Mouse (Mus musculus): ENCODE measurements around the gene Smim26. TPM values are rescaled to one million over a fixed set of nuclear protein-coding genes. Genes with fewer than 3 reads are reported as not detected.
"Not testable (repeated sequence)": the region's sequence is repeated elsewhere in the genome, so short reads cannot be mapped to it uniquely, and the experiment has no call there.

Smim26 gene
- 32.6 and 47.7 TPM in 2 replicates for total RNA-seq (2014; fragmentation: Nextera tagmentation)
- total RNA-seq (2017): 15.6 and 30.0 TPM in 2 replicates

DNA sequence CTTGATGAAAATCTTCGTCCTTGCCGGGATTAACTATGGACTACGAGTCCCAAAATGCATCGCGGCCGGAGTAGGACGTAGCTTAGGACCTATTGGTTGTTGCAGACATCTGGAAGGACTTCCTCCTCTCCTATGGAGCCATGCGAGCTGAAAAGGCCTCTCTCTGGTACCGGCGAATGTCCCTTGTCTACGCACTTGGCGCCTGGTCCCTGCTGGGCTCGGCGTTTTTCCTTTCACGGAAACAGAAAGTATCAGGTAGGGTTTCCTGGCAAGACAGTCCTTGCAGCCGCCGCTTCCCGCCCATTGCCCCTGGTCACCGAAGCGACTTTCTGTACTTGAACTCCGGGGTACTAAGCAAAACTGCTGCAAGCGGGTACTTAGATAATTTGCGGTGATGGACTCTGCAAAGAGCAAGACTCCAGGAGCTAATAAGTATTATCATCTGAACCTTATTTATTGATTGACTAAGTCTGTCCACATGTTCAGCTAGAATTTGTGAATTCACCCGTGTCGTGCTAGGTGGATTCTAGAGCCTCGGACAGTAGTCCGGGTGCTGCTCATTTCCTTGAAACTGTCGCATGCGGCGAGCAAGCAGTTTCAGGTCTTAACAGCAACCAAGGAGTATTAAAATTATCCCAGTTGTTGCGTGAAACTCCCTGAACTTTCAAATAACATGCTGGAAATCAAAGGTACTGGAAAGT is at the start of gene Smim26:
Gene Smim26, plus strand, starts transcription at position 104 of the 701 bp plus-strand sequence.
- ATAC-seq (replicated peaks; ENCODE audit: poor library complexity, severe bottlenecking): peak; percentile 97

DNA sequence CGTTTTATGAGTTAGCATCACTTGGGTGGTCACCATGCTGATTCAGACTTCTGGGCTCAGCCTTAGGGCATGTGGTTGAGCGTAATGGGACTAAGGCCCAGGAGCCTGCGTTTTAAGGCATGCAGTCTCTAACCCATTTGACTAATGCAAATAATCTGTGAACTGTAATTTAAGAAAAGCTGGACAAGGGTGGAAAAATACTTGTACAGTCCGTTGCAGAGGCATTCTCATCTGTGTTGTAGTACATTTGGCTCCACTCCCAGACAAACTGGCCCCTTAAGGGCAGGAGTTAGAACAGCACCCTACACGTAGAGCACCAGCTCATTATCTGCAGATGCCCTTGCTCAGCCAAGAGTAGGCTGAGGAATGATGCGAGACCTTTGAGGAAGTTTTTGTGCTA is 49.2 kb upstream of the Smim26 start:
- no peak for ATAC-seq (replicated peaks; ENCODE audit: poor library complexity, severe bottlenecking)

DNA sequence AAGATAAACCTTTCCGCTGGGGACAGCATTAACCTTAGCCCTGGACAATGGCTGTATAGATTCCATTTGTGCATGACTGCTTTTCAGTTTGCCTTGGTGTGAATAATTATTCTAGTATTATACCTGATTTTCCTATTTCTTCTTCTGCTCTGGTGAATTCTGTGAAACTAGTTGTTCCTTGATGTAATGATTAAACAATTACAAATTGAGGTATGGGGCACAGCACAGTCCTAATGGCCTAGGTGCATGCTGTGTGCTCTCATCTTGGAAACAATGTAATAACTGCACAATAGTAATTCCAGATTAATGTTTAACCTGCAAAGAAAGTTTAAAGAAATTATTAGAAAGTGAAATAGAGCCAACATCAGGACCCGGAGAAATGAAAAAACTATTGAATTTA is 48.8 kb upstream of the Smim26 start:
- ATAC-seq (replicated peaks; ENCODE audit: poor library complexity, severe bottlenecking): no peak

DNA sequence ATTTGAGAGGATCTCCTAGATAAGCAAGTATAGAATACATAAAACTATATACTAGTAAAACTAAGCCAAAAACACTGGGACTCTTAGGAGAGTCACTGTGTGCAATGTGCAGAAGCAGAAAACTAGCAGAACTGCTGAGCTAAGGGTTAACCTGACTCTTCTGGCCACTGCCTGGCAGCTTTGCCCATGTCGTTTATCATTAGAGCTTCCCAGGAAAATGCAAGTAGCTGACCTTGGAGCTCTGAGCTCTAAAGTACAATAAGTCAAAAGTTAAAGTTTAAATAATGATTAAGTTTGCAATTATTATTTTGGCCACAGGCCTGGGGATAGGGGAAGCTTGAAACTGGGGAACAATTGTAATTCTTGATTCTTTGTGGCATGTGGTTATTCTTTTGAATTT is 48.4 kb upstream of the Smim26 start:
- no peak for ATAC-seq (replicated peaks; ENCODE audit: poor library complexity, severe bottlenecking)

DNA sequence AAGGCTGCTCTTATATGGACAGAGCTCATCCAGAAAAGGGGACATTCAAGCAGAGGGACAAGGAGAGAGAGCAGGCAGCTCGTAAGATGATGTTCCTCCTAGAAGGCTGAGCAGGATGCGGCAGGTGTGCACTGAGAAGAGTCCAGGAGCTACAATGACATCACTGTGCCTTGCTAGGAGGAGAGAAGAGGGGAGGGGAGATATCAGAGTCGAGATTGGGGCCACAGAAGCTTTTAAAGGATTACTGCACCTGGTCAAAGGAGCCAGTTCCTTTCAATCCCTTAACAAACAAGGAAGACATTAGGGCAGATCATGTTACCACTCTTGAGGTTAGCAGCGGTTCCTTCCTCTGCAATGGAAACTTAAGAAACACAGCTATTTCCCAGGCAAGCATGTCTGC is 46.3 kb upstream of the Smim26 start:
- no peak for ATAC-seq (replicated peaks; ENCODE audit: poor library complexity, severe bottlenecking)

DNA sequence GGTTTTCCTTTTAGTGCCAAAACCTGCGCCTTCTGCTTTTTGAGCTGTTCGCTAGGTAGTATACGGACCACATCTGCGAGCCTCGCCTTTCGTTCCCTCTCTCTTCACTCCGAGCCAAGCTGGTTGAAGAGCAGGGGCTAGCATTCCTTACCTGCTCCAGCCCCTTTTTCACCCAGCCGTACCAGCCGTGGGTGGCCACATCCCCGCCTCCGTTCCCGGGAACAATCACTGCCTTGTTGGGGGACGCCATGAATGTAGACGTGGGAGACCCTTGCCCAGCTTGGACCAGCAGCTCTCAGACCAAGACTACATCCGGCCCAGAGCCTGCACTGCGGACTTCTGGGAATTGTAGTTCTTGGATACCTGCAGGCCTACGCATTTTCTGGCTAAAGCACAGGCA is 43.3 kb upstream of the Smim26 start, which contains the start of gene Rbbp9:
Gene Rbbp9, minus strand, starts transcription at position 341 of the 400 bp plus-strand sequence.
- ATAC-seq (replicated peaks; ENCODE audit: poor library complexity, severe bottlenecking): peak; percentile 86

DNA sequence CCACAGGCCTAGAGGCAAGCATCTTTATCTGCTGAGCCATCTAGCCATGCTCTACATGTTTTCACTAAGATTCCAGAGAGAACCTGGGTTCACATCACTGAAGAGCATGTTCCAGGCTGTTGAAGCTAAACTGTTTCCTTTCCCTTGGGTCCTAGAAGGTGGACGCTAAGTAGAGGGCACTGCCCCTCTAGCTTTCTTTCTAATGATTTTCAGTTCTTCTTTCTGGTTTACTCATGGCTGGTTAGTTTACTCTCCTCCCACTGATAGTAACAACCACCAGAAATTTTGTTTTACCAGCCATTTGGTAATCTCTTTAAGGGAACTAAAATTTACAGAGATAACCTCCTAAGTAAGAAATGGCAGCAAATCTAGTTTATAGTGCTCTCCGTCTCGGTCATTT is 39.9 kb upstream of the Smim26 start:
- ATAC-seq (replicated peaks; ENCODE audit: poor library complexity, severe bottlenecking): no peak

DNA sequence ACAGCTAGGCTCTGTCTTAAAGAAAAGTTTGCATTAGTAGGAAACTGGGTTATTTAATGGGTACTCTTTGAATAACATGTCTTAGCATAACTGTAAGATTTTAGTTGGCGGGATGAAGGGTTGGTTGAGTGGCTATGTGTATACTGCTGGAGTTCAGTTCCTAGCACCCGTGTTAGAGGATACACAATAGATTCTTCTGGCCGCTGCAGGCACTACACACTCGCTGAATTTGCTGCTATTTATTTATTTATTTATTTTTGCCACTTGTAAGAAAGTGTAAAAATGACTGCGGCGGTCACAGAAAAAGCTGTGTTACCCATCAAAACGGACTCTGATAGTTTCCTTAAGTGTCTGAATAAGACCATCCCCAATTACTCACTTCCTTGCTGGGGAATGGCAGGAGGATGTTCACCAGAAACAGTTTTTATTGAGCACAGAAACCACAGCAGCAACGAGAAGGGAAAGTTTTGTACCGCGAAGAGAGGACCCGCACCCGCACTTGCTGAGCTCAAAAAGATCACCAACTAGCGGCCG is 38.5 kb upstream of the Smim26 start:
- ATAC-seq (replicated peaks; ENCODE audit: poor library complexity, severe bottlenecking): peak; percentile 6

DNA sequence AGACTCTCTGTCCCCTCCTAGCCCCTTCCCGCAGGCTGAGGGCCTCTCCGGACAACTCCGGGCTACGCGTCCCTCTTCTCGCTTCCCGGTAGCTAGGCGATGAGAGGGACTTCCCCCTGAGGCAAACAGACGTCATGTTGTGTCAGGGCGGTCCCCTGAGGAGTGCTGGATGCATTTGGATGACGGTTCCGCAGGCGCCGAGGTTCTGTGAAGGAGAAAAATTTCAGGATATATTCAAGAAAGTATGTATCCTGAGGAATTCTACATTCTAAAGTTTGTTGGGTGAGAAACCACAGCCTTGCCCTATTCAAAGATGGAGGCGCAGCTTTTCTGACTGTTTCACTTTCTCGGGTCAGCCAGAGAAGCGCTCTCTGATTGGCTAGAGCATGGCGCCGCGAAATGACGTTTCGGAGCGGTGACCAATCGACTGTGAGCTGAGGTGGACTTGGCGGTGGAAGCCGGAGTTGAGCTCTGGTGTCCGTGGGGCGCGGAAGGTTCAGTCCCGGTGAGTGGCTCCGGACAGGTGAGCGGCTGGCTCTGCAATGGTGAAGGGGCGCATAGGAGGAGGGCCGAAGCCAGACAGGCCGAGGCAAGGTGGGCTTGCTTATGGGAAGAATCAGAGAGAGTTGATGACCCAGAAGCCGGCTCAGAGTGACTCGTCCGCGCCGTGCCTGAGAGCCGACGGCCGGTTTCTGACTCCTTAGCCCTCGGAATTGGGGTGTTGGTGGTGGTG is 37.9 kb upstream of the Smim26 start, which contains the start of gene Sec23b:
Gene Sec23b, plus strand, starts transcription at position 410 of the 733 bp plus-strand sequence.
- ATAC-seq (replicated peaks; ENCODE audit: poor library complexity, severe bottlenecking): peak; percentile 93

DNA sequence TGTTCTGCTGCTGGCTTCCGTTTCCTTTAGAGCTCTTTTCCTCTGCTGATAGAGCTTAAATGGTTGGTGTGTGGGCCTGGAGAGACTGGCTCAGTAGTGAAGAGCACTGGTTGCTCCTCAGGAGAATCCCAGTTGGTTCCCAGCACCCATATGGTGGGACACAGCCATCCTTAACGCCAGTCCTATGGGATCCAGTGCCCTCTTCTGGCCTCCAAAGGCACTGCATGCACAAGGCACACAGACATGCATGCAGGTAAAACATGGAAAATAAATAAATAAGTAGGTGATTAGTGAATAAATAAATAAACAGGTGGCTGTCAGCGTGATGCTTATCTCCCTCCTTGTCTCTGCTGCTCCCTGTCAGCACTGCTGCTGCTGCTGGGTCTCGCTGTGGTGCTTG is 5.1 kb upstream of the Smim26 start:
- 0 out of 2 replicates have a peak, but pooled peaks have one; percentile 42 for ATAC-seq (replicated peaks; ENCODE audit: poor library complexity, severe bottlenecking)

DNA sequence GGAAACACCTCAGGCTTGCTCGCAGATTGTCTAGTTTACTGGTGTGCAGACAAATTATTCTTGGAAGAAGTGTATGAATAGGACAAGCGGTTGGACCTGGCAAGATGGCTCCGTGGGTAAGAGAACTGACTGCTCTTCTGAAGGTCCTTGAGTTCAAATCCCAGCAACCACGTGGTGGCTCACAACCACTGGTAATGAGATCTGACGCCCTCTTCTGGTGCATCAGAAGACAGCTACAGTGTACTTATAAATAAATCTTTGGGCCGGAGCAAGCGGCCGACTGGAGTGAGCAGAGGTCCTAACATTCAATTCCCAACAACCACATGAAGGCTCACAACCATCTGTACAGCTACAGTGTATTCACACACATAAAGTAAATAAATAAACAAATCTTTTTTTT is 818 bp upstream of the Smim26 start:
- not testable (repeated sequence) for ATAC-seq (replicated peaks; ENCODE audit: poor library complexity, severe bottlenecking)

DNA sequence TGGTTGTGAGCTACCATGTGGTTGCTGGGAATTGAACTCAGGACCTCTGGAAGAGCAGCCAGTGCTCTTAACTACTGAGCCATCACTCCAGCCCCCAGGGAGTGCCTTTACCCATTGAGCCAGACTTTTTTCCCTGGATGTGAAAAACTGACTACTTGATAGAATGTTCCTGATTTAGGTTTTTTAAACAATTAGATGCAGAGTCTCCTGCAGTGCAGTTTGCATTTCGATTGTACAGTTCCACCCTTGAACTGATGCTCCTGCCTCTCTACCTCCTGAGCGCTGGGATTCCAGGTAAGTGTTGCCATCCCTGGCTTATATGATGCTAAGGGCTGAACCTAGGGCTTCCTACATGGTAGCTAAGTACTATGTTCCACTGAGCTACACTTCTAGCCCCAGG is 4.2 kb downstream of the Smim26 start:
- ATAC-seq (replicated peaks; ENCODE audit: poor library complexity, severe bottlenecking): no peak

DNA sequence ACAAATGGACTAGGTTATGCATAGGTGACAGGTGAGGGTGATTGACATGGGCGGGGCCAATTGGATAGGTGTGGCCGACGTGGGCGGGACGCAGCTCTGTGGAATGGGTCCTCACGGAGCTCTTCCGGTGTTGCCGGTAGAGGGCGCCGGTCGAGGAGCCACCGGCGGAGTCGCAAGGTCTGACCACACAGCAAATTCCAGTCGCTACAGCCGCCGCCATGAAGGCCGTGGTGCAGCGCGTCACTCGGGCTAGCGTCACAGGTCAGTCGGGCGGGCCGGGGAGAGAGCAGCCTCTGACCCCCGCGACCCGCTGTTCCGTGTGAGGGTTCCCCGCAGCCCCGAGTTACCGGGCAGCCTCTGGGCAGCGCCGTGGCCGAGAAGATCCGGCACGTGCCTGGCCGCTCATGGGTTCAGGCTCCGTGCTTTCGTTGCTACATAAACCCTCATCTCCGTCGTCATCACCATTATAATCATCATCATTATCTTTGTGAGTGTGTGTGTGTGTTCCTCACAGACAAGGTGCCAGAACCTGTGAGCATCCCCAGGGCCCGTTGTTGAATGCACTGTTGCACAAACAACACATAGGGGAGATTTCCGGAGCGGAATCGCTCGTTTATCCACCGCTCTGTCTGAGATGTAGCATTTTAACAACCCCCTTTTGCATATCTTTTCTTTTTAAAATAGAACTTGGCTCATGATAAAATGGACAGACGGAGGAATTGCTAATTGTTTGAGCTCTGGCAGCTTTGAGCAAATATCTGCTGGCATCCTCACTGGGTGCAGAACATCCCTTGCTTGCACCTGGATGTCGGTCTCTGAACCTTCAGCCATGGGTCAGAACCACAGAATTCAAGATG is 6.2 kb downstream of the Smim26 start, which contains the start of gene Dtd1:
Gene Dtd1, plus strand, starts transcription at position 67 of the 857 bp plus-strand sequence.
- peak; percentile 96 for ATAC-seq (replicated peaks; ENCODE audit: poor library complexity, severe bottlenecking)

DNA sequence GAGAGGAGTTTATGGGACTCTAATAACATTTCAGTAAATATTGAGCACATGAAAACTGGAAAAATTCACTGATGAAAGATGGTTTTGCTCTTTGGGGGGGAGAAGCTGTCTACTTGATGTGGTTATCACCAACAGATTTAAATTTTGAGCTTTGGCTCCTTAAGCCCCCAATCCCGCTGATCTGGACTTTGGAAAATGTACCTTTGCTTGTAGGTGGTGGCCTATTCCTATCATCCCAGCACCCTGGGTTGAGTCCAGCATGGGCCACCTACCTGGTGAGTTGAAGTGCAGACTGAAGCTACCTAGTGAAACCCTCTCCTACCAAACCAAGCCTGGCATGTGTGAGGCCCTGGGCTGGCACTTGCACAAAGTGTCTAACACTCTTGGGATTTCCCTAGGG is 7.7 kb downstream of the Smim26 start:
- ATAC-seq (replicated peaks; ENCODE audit: poor library complexity, severe bottlenecking): no peak

DNA sequence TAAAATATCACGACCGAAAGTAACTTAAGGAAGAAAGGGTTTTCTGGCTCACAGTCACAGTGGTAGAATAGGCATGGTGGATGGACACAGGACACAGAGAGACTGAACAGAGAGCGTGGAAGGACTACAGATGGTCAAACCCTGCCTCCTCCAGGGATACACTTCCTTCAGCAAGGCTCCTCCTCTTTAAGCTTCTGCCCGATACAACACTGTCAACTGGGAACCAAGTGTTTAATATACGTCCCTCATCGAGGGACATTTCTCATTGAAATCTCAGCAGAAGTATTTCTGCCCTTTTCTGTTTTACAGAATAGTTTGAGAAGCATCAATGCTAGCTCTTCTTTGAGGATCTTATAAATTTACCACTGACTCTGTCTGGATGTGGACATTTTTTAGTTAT is 20.1 kb downstream of the Smim26 start:
- ATAC-seq (replicated peaks; ENCODE audit: poor library complexity, severe bottlenecking): no peak

DNA sequence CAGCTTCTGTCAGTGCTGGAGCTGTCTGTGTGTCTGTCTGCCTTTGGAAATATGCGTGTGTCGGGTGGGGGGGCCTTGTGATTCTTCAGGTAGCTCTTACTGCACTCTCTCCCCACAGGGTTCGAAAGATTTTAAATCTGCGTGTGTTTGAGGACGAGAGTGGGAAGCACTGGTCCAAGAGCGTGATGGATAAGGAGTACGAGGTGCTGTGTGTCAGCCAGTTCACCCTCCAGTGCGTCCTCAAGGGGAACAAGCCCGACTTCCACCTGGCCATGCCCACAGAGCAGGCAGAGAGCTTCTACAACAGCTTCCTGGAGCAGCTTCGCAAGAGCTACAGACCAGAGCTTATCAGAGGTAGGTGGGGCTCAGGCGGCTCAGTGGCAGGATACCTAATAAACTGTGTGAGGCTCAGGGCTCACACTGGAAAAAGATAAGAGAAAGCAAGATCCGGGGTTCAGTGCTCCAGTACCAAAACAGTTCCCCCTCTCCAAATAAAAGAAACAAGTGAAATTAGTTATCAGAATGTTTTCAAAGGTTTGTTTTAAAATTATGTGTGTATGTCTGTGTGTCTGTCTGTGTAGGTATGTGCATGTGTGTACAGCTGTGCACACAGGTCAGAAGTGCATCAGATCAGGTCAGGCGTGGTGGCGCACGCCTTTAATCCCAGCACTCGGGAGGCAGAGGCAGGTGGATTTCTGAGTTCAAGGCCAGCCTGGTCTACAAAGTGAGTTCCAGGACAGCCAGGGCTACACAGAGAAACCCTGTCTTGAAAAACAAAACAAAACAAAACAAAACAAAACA is 23.4 kb downstream of the Smim26 start:
- no peak for ATAC-seq (replicated peaks; ENCODE audit: poor library complexity, severe bottlenecking)

DNA sequence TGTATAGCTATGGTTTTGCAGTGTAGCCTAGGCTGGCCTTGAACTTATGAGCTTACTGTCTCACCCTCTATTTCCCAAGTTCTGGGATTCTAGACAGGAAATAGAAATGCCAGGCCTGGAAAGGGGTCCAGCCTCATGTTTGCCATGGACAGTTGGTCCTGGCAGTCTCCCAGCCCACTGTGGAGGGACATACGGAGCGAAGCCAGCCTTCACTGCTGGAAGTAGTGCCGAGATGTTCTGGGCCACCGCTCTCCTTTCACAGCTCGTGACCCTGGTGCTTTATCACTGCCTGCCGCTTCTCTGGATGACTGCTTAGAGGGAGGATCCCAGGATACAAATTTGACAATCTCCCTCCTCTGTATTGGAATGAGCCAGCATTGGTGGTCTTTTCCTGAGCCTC is 27.6 kb downstream of the Smim26 start:
- no peak for ATAC-seq (replicated peaks; ENCODE audit: poor library complexity, severe bottlenecking)

DNA sequence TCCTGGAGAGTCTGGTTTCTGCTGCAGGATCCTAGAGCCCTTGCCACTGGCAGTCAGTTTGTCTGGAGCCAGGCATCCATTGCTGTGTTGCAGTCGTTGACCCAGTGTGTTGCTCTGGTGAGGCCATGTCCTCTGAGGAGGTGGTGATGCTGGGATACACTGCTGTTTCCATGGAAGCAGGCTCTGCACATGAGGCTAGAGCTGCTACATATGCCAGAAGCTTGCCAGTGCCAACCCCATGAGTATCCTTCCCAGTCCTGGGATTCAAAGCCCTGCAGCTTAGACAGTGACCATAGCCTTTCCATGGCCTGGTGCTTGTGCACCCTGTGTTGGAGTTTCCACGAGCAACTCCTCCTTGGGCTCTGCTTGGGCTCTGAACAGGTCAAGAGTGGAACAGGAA is 39.7 kb downstream of the Smim26 start:
- no peak for ATAC-seq (replicated peaks; ENCODE audit: poor library complexity, severe bottlenecking)

DNA sequence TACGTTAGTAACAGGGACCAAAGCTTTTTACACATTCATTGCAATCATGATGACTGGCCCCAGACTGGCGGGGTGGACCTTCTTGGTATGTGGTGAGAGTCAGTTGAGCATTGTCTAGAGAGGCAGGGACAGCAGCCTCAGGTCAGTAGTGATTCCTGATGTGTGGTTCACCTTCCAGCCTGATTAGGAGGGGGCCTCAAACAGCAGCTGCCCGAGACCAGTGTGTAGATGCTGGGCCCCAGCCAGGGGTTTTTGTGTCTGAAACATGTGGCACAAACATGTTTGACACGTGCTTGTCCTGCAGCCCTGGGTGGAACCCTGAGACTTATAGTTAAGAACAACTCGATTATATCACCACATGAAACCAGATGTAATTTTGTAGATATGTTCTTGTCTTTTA is 40.4 kb downstream of the Smim26 start:
- no peak for ATAC-seq (replicated peaks; ENCODE audit: poor library complexity, severe bottlenecking)

DNA sequence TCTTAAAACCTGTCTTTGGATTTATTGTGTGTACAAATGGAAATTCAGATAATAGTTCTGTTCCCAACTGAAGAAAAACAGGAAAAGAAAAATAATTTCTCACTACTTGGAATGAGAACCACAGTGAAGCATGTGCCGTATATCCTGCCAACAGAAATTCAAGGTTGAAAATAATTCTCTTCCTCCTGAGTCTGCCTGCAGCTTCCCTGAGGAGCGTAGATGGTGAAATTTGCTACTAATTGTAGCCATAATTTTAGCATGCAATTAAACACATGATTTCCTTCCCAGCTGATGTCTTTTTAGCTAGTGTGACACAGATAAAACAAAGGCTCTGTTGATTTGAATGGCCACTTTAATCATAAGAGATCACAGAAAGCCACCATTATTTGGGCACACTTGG is 40.9 kb downstream of the Smim26 start:
- ATAC-seq (replicated peaks; ENCODE audit: poor library complexity, severe bottlenecking): no peak
